Mouse (Mus musculus) liver, postnatal 0 days (tissue): ENCODE measurements around the gene Socs4. TPM values are rescaled to one million over a fixed set of nuclear protein-coding genes. Genes with fewer than 3 reads are reported as not detected.

Experiments
- ATAC-seq: fragments of 200-750 bp; cut with Nextera tagmentation; 2 replicates; pipeline ENCODE4 v1.8.0; 2017; ENCODE audit warnings: mild to moderate bottlenecking, moderate library complexity
- DNase-seq: peaks from one replicate; pipeline ENCODE4 v3.0.0-alpha.2; 2016
- H3K27ac ChIP-seq: fragments of 300-500 bp; sonication (generic); 2 replicates; pipeline ENCODE4 v1.5.1; 2014; ENCODE audit warnings: antibody characterized with exemption, moderate library complexity, mild to moderate bottlenecking, low read depth
- H3K27me3 ChIP-seq: fragments of 300-500 bp; sonication (generic); 2 replicates; pipeline ENCODE4 v1.6.1; 2014; ENCODE audit warnings: low read length, control low read depth, mixed read lengths; ENCODE audit not compliant: insufficient read depth
- H3K36me3 ChIP-seq: fragments of 300-500 bp; sonication (generic); replicated peaks from 2 replicates; pipeline ENCODE4 v1.6.1; 2014; ENCODE audit warnings: mild to moderate bottlenecking, control low read depth, low read length, moderate library complexity, mixed read lengths; ENCODE audit not compliant: insufficient read depth
- H3K4me1 ChIP-seq: fragments of 300-500 bp; sonication (generic); 2 replicates; pipeline ENCODE4 v1.6.1; 2014; ENCODE audit warnings: antibody characterized with exemption, mild to moderate bottlenecking, control low read depth; ENCODE audit not compliant: insufficient read depth
- H3K4me2 ChIP-seq: fragments of 300-500 bp; sonication (generic); 2 replicates; pipeline ENCODE4 v1.6.1; 2014; ENCODE audit warnings: low read depth, mild to moderate bottlenecking, low read length, moderate library complexity, mixed read lengths
- H3K4me3 ChIP-seq: fragments of 300-500 bp; sonication (generic); 2 replicates; pipeline ENCODE4 v1.5.1; 2014; ENCODE audit warnings: low read depth, low read length
- H3K9ac ChIP-seq: fragments of 300-500 bp; sonication (generic); replicated peaks from 2 replicates; pipeline ENCODE4 v1.6.1; 2014; ENCODE audit warnings: mild to moderate bottlenecking, moderate library complexity
- H3K9me3 ChIP-seq: fragments of 300-500 bp; sonication (generic); 2 replicates; pipeline ENCODE4 v1.6.1; 2016; ENCODE audit warnings: mild to moderate bottlenecking, control low read depth, low read length, mixed read lengths
- CTCF ChIP-seq: sonication (generic); IDR thresholded peaks from 2 replicates; pipeline ENCODE4 v1.5.1; 2016; ENCODE audit warnings: antibody characterized with exemption, low read depth
- EP300 ChIP-seq: IDR thresholded peaks from 2 replicates; pipeline ENCODE4 v1.6.1; 2016; ENCODE audit warnings: antibody characterized with exemption, low read depth, mild to moderate bottlenecking
- WGBS: fragments of 180-500 bp; shearing (Covaris S2); extraction: QIAGEN DNeasy Blood & Tissue Kit; methylation state at CpG from one replicate; pipeline ENCODE4 v1.1.7; 2014; ENCODE audit not compliant: insufficient replicate concordance; 5-methylcytosine and 5-hydroxymethylcytosine counted together
- polyA plus RNA-seq: library from polyadenylated mRNA; unstranded; fragments of >200 nt; fragmentation: Nextera tagmentation; extraction: Ambion mirVana; gene quantifications from 2 replicates; pipeline ENCODE4 v1.2.1, GENCODE M21; 2015

Socs4 gene
- polyA plus RNA-seq, 1 experiment from 2014 or later: 1.9 TPM

DNA sequence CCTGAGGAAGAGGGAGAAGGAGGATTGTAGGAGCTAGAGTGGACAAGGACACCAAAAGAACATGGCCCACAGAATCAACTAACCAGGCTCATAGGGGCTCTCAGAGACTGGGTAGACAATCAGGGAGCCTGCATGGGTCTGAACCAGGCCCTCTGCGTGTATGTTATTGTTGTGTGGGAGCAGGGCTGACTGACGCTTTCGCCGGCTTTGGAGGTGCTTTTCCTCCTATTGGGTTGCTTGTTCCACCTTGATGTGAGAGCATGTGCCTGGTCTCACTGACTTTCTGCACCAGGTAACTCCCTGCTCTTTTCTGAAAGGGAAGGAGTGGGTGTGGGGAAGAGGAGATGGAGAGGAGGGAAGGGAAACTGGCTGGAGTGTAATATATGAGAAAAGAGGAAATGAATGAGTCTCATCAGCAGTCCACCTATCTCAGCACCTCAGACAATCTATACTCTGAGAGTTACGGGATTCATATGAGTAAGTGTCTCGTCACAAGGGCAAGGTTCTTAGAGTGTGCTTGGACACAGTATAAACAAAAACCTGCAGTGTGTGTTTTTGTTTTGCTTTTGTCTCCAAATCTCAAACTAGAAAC lies 28.2 kb downstream of the Socs4 start:
- no peaks in the 10 kb centered on the region for H3K9me3 ChIP-seq
- H3K36me3 ChIP-seq: peaks cover 12% of the 10 kb centered on the region
- WGBS: 63% methylated on average over 6 of the region's 6 CpGs
- H3K9ac ChIP-seq: peak overlapping the region; percentile 21; the same call in 1 of the 2 replicates
- TF ChIP-seq CTCF (no peak), EP300 (no peak)
- no peak overlapping the region; the same call in 1 of the 2 replicates for H3K4me2 ChIP-seq
- H3K4me3 ChIP-seq: no peak overlapping the region
- peaks cover 39% of the 10 kb centered on the region for H3K4me1 ChIP-seq
- ATAC-seq: no peak
- DNase-seq: no peak
- H3K27ac ChIP-seq: no peak overlapping the region; the same call in 1 of the 2 replicates
- no peaks in the 10 kb centered on the region for H3K27me3 ChIP-seq

DNA sequence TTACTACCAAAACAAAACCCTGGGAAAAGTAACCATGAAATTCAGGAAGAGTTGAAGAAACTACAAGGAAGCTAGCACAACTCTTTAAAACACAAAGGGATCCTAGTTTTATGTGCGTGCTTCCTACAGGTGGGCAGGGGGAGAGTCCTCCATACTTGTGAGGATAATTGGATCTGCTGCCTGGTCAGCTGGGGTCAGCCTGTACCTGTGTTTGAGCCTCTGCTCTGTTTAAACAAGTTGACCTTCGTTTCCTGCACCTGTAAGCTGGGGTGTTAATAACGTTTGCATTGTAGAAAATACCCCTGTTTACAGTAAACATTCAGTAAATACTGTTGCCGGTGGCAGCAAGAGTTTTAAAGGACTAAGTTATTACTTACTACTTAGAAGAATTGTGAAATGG lies 29.2 kb downstream of the Socs4 start:
- H3K36me3 ChIP-seq: peaks cover 21% of the 10 kb centered on the region
- WGBS: 64% methylated on average over 4 of the region's 4 CpGs
- H3K4me1 ChIP-seq: peaks cover 33% of the 10 kb centered on the region
- no peaks in the 10 kb centered on the region for H3K9me3 ChIP-seq
- H3K4me3 ChIP-seq: no peak overlapping the region
- H3K9ac ChIP-seq: no peak overlapping the region
- H3K27ac ChIP-seq: peak overlapping the region; percentile 51; the same call in 1 of the 2 replicates
- H3K4me2 ChIP-seq: no peak overlapping the region
- ATAC-seq (peak; percentile 52; the same call in 1 of the 2 replicates), DNase-seq (no peak)
- TF ChIP-seq CTCF (no peak), EP300 (no peak)
- no peaks in the 10 kb centered on the region for H3K27me3 ChIP-seq

DNA sequence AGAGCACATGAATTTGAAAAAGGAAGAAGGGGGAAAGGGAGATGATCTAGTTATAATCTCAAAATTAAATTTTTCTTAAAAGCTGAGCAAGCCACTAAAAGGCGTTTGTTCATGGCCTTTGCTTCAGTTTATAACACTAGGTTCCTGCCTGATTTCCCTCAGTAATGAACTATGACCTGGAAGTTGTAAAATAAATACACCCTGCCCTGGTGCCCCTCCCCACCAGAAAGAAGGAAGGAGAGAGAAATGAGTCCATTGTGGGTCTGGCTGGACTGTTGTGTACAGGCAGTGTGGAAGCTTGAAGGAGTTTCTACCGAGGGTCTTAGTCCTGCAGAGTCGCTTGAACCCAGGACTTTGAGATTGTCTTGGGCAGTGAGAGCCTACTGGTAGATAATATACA lies 30.9 kb downstream of the Socs4 start:
- no peak for TF ChIP-seq EP300
- TF ChIP-seq CTCF: no peak
- DNase-seq: no peak
- no peak overlapping the region for H3K4me2 ChIP-seq
- H3K9ac ChIP-seq: no peak overlapping the region
- H3K9me3 ChIP-seq: no peaks in the 10 kb centered on the region
- H3K4me3 ChIP-seq: no peak overlapping the region
- H3K27me3 ChIP-seq: no peaks in the 10 kb centered on the region
- H3K4me1 ChIP-seq: peaks cover 35% of the 10 kb centered on the region
- H3K27ac ChIP-seq: peak overlapping the region; percentile 44; the same call in 1 of the 2 replicates
- WGBS: 63% methylated on average over 3 of the region's 3 CpGs
- H3K36me3 ChIP-seq: peaks cover 32% of the 10 kb centered on the region
- 0 out of 2 replicates have a peak, but pooled peaks have one; percentile 13 for ATAC-seq

GRCm38 (mm10) chr14:47309061-47309460 lies 32.3 kb downstream of the Socs4 start:
- Histone ChIP-seq H3K4me1 (peaks cover 27% of the 10 kb centered on the region), H3K27me3 (no peaks in the 10 kb centered on the region), H3K4me3 (no peak overlapping the region), H3K27ac (no peak overlapping the region), H3K9me3 (no peaks in the 10 kb centered on the region), H3K9ac (no peak overlapping the region), H3K36me3 (peaks cover 41% of the 10 kb centered on the region), H3K4me2 (no peak overlapping the region)
- no peak for DNase-seq
- TF ChIP-seq EP300 (no peak), CTCF (no peak)
- 90% methylated on average over 1 of the region's 1 CpGs for WGBS
- ATAC-seq: no peak

GRCm38 (mm10) chr14:47310342-47311181 lies 33.8 kb downstream of the Socs4 start:
- Histone ChIP-seq H3K4me2 (no peak overlapping the region), H3K4me3 (no peak overlapping the region), H3K36me3 (peaks cover 50% of the 10 kb centered on the region), H3K4me1 (peaks cover 14% of the 10 kb centered on the region), H3K27ac (no peak overlapping the region), H3K9ac (no peak overlapping the region), H3K27me3 (no peaks in the 10 kb centered on the region), H3K9me3 (no peaks in the 10 kb centered on the region)
- DNase-seq (no peak), ATAC-seq (no peak)
- WGBS: 93% methylated on average over 18 of the region's 18 CpGs
- TF ChIP-seq CTCF (no peak), EP300 (no peak)

- no peak overlapping the region for H3K9ac ChIP-seq
- DNase-seq (no peak), ATAC-seq (no peak)
- peaks cover 29% of the 10 kb centered on the region for H3K36me3 ChIP-seq
- 0 out of 2 replicates have a peak, but pooled peaks cover 2% of the 10 kb centered on the region for H3K4me1 ChIP-seq
- H3K27me3 ChIP-seq: no peaks in the 10 kb centered on the region
- H3K27ac ChIP-seq: no peak overlapping the region
- no peak overlapping the region for H3K4me2 ChIP-seq
- H3K9me3 ChIP-seq: no peaks in the 10 kb centered on the region
- no peak overlapping the region for H3K4me3 ChIP-seq
- 73% methylated on average over 5 of the region's 5 CpGs for WGBS
- no peak for TF ChIP-seq EP300
- no peak for TF ChIP-seq CTCF
These were observed 42.6 kb downstream of the Socs4 start for GRCm38 (mm10) chr14:47319362-47319761.
